Mouse (Mus musculus) C2C12 (cell line): ENCODE results near the gene Slc30a9. TPM values are rescaled to one million over a fixed set of nuclear protein-coding genes. Genes with fewer than 3 reads are reported as not detected.

Experiments
- H3K27me3 ChIP-seq: one replicate; pipeline ENCODE4 v1.6.1; 2011; ENCODE audit not compliant: control insufficient read depth, insufficient read depth, insufficient read length
- H3K36me3 ChIP-seq: one replicate; pipeline ENCODE4 v1.6.1; 2011; ENCODE audit not compliant: control insufficient read depth, insufficient read depth
- H3K4me3 ChIP-seq: one replicate; pipeline ENCODE4 v1.5.1; 2011; ENCODE audit warnings: mild to moderate bottlenecking, control low read depth; ENCODE audit not compliant: poor library complexity, insufficient read depth, severe bottlenecking
- H3K79me2 ChIP-seq: one replicate; pipeline ENCODE4 v1.6.1; 2011; ENCODE audit not compliant: control insufficient read depth, insufficient read depth
- H3K79me3 ChIP-seq: one replicate; pipeline ENCODE4 v1.6.1; 2011; ENCODE audit warnings: low read depth, control low read depth
- H3ac ChIP-seq: one replicate; pipeline ENCODE3; 2011; ENCODE audit warnings: low read depth; ENCODE audit not compliant: control insufficient read depth, insufficient read length
- CEBPB ChIP-seq: IDR thresholded peaks from one replicate; pipeline ENCODE4 v1.6.1; 2011; ENCODE audit warnings: low read depth, mild to moderate bottlenecking, control low read depth, moderate library complexity
- CTCF ChIP-seq: IDR thresholded peaks from one replicate; pipeline ENCODE4 v1.5.1; 2011; ENCODE audit not compliant: control insufficient read depth, insufficient read depth, insufficient read length
- FOSL1 ChIP-seq: IDR thresholded peaks from one replicate; pipeline ENCODE4 v1.8.0; 2011; ENCODE audit warnings: mild to moderate bottlenecking, low read length; ENCODE audit not compliant: poor library complexity, insufficient read depth, severe bottlenecking
- MAX ChIP-seq: IDR thresholded peaks from one replicate; pipeline ENCODE4 v1.6.1; 2011; ENCODE audit warnings: mild to moderate bottlenecking, control low read depth
- MYOD1 ChIP-seq: IDR thresholded peaks from one replicate; pipeline ENCODE4 v1.6.1; 2011; ENCODE audit warnings: low read depth; ENCODE audit not compliant: control insufficient read depth, insufficient read length
- MYOG ChIP-seq: IDR thresholded peaks from one replicate; pipeline ENCODE4 v1.6.1; 2011; ENCODE audit not compliant: control insufficient read depth, insufficient read length; ENCODE audit errors: extremely low read depth
- USF1 ChIP-seq: IDR thresholded peaks from one replicate; pipeline ENCODE4 v1.6.1; 2011; ENCODE audit warnings: low read depth, mild to moderate bottlenecking, control low read depth, moderate library complexity
- polyA plus RNA-seq: library from polyadenylated mRNA; unstranded; fragments of >200 nt; fragmentation: generic; extraction: Trizol; gene quantifications from one replicate; pipeline ENCODE4 v1.2.1, GENCODE M21; 2012; ENCODE audit warnings: missing spikeins

The Slc30a9 gene
- polyA plus RNA-seq, 1 experiment = 11.7 TPM

DNA sequence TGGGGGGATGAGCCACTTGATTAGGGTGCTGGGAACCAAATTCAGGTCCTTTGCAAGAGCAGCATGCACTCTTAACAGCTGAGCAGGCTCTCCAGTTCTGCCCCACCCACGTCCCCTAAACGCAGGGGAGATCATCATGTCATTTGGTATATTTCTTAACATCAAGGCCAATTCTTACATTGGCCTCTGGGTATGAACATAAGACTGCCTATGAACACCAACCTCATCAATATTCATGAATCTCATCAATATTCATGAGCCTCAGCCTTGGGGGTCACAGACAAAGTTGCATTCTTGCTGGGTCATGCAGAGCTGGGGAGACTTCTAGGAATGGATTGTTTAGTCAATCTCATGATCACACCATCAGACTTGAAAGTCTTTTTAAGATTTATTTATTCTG, 74.9 kb downstream of the Slc30a9 start:
- no peak overlapping the region for H3ac ChIP-seq
- no peaks in the 10 kb centered on the region for H3K79me3 ChIP-seq
- no peaks in the 10 kb centered on the region for H3K36me3 ChIP-seq
- H3K4me3 ChIP-seq = no peak overlapping the region
- TF ChIP-seq USF1 (no peak), MYOG (no peak), CEBPB (no peak), CTCF (no peak), MAX (no peak), FOSL1 (no peak), MYOD1 (no peak)
- peaks cover 4% of the 10 kb centered on the region for H3K27me3 ChIP-seq
- no peaks in the 10 kb centered on the region for H3K79me2 ChIP-seq

DNA sequence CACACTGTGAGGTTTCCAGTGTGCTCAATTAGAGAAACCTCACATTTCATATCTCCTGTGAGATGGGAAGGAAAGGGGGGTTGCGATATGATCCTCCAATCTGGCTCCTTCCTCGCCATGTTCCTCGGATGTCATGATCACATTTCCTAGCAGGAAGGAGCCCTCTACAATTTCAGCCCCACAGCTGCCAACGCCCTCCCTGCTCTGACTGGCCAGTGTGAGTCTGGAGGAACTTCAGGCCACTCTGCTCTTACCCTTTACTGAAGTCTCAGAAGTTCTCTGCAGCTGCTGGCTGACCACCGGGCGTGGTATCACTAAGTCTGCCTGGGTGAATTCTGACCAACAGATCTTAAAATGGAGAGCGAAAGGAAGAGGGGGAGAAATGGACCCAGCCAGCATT, 75.8 kb downstream of the Slc30a9 start:
- peaks cover 4% of the 10 kb centered on the region for H3K27me3 ChIP-seq
- TF ChIP-seq FOSL1 (no peak), USF1 (no peak), MYOD1 (no peak), MYOG (no peak), MAX (no peak), CEBPB (no peak), CTCF (no peak)
- H3K79me3 ChIP-seq = no peaks in the 10 kb centered on the region
- H3K79me2 ChIP-seq = no peaks in the 10 kb centered on the region
- no peak overlapping the region for H3ac ChIP-seq
- H3K4me3 ChIP-seq = no peak overlapping the region
- H3K36me3 ChIP-seq = no peaks in the 10 kb centered on the region

DNA sequence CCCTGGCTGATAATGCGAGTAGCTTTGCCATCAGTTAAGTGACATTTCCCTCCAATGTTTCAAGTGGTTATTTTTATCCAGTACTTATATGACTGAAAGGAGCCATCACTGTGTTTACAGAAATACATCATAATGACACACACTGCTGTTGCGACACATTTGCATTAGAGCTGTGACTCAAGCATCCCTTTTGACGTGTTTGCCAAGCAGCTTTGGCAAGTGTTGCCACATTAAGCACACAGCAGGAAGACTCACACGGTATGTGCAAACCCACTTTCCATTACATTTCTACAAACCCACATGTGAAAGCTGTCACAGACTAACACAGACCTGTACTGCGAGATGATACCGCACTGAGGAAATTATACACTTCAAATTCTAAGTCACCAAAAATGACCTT, 87.2 kb downstream of the Slc30a9 start:
- Histone ChIP-seq H3K79me3 (no peaks in the 10 kb centered on the region), H3ac (no peak overlapping the region), H3K36me3 (no peaks in the 10 kb centered on the region), H3K27me3 (no peaks in the 10 kb centered on the region), H3K4me3 (no peak overlapping the region), H3K79me2 (no peaks in the 10 kb centered on the region)
- TF ChIP-seq CEBPB (peak; percentile 82), MYOG (no peak)

DNA sequence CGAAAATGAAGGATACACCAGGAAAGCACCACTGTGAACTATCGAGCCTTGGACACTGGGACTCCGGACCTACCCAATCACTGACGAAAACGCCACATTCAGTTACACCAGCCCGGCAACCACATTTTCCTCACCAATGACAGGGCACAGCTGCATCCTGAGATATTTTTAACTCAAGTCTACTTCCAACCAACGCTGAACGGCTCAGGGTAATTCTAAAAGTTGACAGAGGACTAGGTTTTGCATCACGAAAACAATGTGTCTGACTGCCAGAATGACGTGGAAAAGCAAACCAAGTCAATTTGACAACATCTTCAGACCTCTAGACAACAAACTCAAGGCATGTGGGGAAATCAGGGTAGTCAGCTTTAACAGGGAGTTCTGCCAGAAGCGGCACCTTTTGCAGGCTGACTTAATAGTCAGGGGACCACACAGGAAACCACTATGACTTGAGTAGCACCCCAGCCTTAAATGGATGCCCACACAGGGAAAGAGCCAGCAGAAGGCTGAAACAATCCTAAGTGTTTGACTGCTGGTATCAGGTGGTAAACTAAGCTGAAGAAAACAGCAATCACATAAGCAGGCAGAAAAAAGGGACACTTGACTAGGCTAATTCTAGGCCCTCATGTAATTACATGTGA, 88.6 kb downstream of the Slc30a9 start:
- Histone ChIP-seq H3K36me3 (no peaks in the 10 kb centered on the region), H3K79me3 (no peaks in the 10 kb centered on the region), H3ac (no peak overlapping the region), H3K79me2 (no peaks in the 10 kb centered on the region), H3K4me3 (no peak overlapping the region), H3K27me3 (peaks cover 6% of the 10 kb centered on the region)
- TF ChIP-seq MYOD1 = no peak
- TF ChIP-seq CTCF = no peak
- no peak for TF ChIP-seq USF1
- no peak for TF ChIP-seq CEBPB
- TF ChIP-seq FOSL1 = no peak
- TF ChIP-seq MYOG = no peak
- no peak for TF ChIP-seq MAX

DNA sequence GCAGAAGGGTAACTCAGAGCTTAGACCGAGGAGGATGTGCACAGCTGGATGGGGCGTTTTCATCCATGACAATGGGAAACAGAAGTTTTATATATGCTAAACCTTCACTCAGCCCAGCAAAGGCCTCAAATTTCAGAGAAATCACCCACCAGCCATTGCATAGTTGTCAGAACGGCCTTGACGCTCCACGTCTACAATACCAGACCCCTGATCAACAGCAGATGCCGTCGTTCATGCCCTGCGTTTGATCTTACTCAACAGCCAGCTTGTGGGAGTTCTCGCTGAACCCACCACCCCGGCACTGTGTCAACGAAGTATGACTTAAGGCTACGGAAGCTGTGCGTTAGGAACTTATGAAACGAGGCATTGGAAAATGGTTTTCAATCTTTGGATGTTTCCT, 90.4 kb downstream of the Slc30a9 start:
- no peak for TF ChIP-seq MAX
- Histone ChIP-seq H3ac (no peak overlapping the region), H3K79me3 (no peaks in the 10 kb centered on the region), H3K4me3 (no peak overlapping the region), H3K27me3 (peaks cover 10% of the 10 kb centered on the region), H3K36me3 (no peaks in the 10 kb centered on the region), H3K79me2 (no peaks in the 10 kb centered on the region)

DNA sequence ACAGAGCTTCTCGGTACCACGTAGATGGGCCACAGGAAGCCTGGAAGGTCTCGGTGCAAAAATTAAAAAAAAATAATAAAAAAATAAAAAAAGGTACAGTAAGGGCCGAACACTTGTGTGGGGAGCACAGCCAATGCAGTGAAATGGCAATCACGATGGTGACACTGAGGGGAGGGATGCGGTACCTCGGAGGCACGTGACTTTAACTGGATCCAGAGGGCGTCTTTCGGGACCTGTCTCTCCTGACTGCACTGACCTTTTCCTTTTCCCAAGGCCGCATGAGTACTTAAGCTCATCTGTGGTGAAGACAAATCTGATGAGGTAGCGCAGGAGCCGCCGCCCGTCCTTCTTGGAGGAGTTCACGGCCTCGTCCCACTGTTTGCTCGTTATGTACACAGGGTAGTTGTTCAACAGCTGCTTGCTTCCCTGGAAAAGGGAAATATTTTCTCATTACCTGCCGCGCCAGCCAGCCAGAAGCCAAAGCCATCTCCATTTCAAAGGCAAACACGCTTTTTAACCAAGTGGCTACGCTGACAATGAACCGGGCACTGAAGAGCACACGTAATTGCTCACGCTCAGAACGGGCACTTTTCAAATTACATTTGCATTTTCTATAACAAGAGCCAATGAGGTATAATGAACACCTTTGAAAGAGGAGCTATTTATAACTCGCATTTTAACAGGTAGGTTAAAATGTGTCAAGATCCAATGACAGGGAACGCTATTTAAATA, 93.3 kb downstream of the Slc30a9 start:
- H3K36me3 ChIP-seq = no peaks in the 10 kb centered on the region
- H3ac ChIP-seq = no peak overlapping the region
- no peaks in the 10 kb centered on the region for H3K79me3 ChIP-seq
- no peak overlapping the region for H3K4me3 ChIP-seq
- peaks cover 10% of the 10 kb centered on the region for H3K27me3 ChIP-seq
- no peak for TF ChIP-seq USF1
- no peaks in the 10 kb centered on the region for H3K79me2 ChIP-seq
